Mouse (Mus musculus) adrenal gland, adult 8-10 months (tissue): ENCODE results near the gene Ttc26. TPM values are rescaled to one million over a fixed set of nuclear protein-coding genes. Genes with fewer than 3 reads are reported as not detected.

Source experiments
- DNase-seq: peaks from one replicate; pipeline ENCODE4 v3.0.0; 2022
- total RNA-seq, 4 experiments: library from RNA; stranded (reverse); gene quantifications; 2 replicates each; pipeline ENCODE4 v1.2.4; 2022

Gene Ttc26
- 1 to 10 TPM; 3.0 to 8.2 (median 4.7) TPM for total RNA-seq

- DNase-seq: peak; percentile 69
Measured at GRCm38 (mm10) chr6:38381129-38381771, at the start of gene Ttc26. TSS of gene Ttc26 (plus strand) at chr6:38381469.

DNA sequence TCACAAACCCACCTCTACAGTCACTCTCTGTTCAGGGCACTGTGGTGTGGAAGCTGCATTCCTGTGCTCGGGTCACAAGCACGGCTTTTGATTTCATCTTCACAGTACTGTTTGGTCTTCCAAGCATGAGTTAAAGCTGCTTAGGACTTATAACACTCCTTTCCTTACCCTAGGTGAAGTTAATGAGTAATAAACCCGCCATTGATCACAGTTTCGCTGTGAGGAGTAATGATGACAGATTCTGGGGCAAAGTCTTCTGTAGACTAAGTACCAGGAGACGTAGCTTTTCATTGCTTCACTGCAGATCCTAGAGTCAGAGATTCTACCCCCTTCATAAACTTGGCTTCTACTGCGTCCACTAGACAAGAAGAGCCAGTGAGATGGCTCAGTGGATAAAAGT lies 46.0 kb upstream of the Ttc26 start:
- DNase-seq: no peak

DNA sequence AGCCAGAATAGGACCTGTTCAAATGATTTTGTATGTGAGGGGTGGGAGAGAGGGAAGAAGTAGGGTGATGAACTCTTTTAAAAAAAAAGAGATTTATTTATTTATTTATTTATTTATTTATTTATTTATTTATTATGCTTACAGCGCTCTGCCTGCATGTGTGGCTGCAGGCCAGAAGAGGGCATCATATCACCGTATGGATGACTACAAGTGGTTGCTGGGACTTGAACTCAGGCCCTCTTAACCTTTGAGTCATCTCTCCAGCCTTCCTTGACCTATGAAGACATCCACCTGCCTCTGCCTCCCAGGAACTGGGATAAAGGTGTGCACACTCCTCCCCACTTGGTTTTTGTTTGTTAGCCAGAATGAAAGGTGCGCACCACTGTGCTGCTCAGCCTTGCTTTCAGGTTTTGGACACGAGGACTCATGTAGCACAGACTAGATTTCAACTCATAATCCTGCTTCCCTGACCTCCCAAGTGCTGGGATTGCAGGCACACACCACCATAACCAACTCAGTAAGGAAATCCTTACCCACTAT lies 44.0 kb upstream of the Ttc26 start:
- no peak for DNase-seq

DNA sequence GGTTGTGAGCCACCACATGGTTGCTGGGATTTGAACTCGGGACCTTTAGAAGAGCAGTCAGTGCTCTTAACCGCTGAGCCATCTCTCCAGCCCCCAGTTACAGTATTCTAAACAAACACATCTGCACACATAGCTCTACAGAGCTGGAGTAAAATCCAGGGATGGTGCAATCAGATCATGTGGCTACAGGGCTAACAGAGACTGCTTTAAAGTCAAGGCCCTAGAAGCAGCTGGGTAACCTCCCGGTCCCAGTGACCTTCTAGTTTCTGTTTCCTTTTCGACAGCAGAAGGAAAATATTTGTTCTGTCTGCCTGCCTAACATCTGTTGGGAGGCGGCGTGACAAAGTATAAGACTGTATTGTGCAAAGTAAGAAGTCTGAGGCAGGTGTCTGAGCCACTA lies 43.3 kb upstream of the Ttc26 start:
- DNase-seq: peak; percentile 76

DNA sequence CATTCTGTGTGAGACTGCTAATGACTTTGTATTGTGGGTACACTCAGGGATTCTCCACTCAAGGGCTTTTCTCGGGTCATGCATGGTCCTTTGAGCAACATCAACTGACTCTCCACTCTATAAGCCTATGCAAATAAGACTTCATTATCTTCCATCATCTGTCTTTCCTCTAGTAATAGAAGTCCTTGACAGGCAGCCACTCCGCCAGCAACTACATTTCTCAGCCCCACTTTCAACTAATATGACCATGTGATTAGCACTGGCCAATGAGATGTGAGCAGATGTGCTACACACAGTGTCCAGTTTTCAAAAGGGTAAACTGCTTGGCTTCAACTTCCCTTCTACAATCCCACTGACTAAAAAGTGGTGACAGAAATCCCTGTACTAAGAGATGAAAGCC lies 42.2 kb upstream of the Ttc26 start:
- DNase-seq: no peak

DNA sequence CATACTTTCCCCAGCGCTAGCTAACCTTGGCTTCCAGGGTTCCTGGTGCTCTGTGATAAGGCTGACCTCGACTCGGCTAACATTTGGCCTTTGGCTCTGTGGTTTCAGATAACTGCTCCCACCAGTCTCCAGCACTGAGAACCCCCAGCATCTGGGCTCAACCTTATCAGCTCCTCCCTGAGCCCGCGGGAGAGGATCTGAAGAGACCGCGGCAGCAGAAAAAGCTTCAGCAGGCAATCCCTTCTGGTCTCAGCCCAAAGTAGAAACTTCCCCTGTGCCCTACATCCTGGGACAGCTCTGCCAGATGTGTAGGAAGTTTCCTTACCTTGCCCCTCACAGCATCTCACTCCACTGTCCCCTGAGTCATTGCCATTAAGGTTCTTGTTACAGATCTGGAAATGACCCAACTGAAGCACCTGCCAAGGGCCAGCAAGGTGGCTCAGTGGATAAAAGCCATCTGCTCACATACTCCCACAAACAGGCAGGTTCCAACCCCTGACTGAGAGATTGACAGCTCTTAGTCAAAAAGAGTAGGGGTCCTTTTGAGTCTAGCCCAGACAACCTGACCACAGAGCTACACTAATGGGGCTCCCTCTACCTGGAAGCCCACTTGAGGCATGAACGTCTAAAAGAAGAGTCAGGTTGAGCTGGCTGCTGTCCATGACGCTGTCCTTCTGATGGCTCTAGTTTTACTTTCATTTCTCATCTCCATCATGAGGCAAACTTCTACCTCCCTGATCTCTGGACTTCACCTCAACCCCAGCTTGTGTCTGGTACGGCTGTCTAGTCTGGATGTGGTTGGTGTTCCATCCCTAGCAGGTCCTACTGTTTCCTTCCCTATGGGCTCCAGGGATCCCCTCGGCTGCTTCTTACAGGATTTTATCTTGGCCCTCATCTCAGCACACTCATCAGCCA lies 39.3 kb upstream of the Ttc26 start:
- DNase-seq: no peak

GRCm38 (mm10) chr6:38342666-38342992 lies 38.6 kb upstream of the Ttc26 start:
- DNase-seq: no peak

DNA sequence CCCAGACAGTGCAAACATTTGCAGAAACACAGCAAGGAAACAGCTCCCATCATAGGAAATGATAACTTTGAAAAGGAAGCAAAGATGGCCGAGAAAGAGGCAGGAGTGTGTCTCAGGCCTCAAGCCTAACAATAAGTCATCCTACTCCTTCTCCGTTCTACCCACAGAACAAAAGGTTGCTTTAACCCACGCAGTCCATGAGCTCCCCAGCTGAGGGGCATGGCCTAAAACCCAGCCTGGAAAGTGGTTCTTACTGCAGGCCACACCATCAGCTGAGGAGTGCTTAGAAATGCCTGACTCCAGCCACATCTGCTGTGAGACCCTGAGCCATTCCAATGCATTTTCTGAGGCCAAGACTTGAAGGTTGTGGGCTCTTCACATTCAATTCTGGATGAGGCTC lies 37.7 kb upstream of the Ttc26 start:
- DNase-seq: no peak

GRCm38 (mm10) chr6:38344006-38344670 lies 37.1 kb upstream of the Ttc26 start:
- no peak for DNase-seq

DNA sequence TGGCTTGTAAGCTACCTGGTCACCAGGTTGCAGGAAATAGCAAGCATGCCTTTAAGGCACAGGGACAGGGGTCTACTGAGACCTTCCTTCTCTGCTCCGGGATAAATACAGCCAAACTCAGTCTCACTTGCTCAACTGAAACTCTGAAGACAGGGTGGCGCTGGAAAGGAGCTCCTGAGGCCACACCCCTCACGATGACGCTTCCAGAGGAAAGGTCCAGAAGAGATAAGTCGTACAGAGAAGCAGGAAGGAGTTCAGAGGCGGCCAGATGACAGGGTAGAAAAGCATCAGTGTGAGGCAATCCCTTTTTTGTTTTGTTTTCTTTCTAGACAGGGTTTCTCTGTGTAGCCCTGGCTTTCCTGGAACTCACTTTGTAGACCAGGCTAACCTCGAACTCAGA lies 35.5 kb upstream of the Ttc26 start:
- peak; percentile 76 for DNase-seq

DNA sequence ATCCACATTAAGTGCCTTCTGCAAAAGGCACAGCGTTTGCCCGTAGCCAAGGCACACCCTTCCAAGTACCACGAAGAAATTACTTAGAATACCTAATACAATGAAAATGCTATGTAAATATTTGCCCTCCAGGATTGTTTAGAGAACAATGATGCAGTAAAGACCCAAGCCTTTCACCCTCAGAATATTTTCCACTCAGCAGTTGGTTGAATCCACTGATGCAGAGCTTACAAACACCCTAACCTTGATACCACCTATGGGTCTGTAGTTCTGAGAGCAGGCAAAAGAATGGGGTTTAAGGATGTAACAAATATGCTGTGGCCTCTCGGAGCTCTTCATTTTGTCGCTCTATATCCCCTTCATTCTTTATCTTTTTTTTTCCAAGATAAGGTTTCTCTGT lies 33.4 kb upstream of the Ttc26 start:
- no peak for DNase-seq

DNA sequence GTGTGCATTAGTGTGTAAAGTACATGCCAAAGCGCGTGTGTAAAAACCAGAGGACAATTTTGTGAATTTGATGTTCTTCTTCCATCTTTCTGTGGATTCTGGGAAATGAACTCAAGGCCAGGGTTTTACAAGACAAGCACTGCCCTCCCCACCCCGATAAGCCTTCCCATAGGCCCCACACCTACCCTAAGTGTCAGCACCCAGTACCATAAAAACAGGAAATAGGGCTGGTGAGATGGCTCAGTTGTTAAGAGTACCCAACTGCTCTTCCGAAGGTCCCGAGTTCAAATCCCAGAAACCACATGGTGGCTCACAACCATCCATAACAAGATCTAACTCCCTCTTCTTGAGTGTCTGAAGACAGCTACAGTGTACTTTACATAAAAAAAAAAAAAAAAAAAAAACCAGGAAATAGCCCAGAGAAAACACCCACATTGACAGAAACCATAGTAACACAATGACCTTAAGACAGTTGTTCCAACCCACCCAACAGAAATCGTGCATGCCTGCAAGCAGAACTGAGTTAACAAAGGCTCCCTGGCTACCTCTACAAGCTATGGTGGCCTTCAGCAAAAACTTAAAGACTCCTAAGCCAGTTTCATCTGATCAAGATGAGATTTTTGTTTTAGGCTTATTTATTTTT lies 32.3 kb upstream of the Ttc26 start:
- no peak for DNase-seq

DNA sequence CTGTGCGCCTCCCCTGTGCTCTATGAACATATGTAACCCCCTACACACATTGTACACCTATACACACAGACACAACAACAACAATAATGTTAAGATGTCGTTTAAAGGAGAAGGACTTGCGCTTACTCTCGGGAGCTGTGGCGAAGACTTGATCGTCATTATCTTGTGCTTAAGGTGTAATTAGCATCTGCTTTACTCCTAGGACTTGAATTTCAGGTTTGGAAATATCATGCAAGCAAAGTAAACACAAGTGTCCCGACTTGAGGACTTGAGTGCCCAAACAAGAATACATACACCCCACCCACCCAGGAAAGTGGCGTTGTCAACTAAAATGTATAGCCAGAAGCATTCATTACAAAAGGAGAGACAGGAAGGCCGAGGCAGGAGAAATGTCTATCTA lies 31.5 kb upstream of the Ttc26 start:
- no peak for DNase-seq

DNA sequence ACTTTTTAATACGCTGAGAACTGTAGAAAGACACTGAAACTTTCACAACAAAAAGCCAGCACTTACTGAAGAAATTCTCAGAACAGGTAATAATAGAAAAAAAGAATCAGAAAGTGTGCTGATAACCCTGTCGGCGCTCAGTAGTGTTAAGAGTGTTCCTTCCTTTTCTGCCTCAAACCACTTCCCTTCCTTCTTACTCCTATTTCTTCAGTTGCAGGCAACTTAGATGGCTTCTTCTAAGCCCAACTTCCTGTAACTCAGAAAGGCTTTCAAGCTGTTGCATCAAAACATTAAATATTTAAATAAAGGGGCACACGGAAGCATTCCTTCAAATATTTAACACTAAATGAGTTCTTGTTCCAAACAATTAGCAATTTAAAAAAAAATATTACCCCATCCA lies 29.3 kb upstream of the Ttc26 start:
- DNase-seq: no peak

GRCm38 (mm10) chr6:38352451-38352850 lies 28.8 kb upstream of the Ttc26 start:
- DNase-seq: no peak

GRCm38 (mm10) chr6:38353181-38353580 lies 28.1 kb upstream of the Ttc26 start:
- no peak for DNase-seq

DNA sequence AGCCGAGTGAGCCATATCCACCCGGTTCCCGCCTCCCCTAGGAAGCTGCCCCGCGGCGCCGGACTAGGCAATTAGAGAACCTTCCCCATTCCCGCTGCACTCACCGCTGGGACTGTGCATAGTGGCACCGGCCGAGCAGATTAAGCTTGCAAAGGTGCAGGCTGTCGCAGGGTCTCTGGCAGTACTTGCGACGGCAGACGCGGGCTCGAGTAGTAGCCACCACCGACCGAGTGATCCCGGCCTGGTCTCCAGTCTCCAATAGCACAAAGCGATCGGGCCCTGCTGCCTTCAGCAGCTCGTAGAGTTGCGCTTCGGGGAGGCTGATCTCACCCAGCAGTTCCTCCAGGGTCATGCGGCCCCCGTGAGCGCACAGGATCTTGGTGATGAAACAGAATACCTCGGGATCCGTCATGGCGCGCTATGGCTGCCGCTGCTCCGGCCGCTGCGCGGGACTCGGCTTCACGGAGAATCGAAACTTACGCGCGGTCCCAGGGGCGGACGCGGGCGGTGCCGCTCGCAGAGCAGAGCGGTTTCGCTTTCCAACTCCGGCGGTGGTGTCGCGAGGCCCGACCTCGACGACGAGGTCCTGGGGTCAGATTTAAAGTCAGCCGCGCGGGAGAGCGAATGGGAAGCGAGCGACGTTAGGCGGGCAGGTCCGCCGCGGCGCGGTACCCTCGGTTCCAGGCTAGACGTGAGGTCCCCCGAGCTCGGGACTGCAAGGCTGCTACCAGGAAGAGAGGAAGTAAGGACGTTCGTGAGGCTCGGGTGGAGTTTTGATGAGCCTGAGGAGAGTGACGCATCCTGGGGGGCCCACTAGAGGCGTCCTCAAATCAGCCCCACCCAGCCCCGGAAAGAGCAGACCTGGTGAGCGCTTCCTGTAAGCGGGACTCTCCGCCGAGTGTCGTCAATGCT lies 27.2 kb upstream of the Ttc26 start, which contains the start of gene Zc3hav1:
Gene Zc3hav1 (minus strand): TSS at position 793 of the 912 bp plus-strand sequence.
- peak; percentile 85 for DNase-seq

DNA sequence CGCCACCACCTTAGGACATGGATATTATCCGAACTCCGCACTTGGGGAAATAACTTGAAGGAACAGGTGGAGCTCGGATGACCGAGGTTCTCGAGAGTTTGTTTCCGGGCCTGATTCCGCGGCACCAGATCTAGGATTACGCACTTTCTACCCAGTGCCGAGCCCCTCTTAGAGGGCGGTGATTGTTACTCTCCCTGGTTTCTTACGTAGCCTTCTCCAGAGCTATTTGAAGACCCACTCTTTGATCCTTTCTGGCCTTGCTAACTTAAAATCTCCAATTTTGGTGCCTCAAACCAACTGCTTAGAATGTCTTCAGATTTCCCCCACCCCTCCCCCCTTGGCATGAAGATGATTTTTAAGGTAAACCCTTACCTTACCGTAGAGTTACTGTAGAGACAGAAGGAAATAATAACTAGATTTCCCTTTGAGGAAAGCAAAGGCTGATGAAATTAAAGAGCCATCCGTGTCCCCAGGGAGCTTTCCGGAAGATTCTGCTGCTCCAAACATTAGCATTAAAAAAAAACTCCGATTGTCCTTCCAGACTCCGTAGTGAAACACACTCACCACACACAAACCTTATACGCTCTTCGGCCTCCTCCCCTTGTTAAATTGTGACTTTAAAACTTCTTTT lies 26.4 kb upstream of the Ttc26 start:
- DNase-seq: no peak

GRCm38 (mm10) chr6:38355354-38355823 lies 25.9 kb upstream of the Ttc26 start:
- DNase-seq: no peak

DNA sequence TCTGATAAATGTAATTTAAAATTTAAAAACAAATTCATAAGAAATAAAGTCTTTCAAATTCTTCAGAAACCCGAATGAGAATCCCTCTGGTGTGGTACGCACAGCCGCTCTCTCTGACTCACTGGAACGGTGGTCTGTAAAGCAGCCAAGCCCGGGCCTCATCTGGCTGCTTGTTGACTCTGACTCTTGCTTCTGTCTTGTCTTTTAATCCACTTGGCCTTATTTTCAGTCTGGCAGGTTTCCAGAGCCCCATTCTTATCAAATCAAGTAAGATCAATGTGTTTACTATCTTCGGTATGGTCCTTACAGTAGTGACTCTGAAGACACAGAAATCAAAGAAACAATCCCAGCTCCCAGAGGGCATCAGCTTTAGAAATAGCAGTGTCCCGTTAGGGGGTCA lies 25.4 kb upstream of the Ttc26 start:
- no peak for DNase-seq
